Mouse (Mus musculus): Measurements from ENCODE around the gene Cdh13.

GRCm38 (mm10) chr8:119128266-119128665, 844.7 kb downstream of the Cdh13 start:
- TF ChIP-seq POLR2A (IDR thresholded peaks at IDR 0.05; ENCODE audit: borderline replicate concordance, insufficient read depth, low read length) (no peak), CTCF (IDR thresholded peaks at IDR 0.05; ENCODE audit: borderline replicate concordance, insufficient read depth, low read depth, low read length) (no peak)
